Mouse (Mus musculus): ENCODE measurements around the gene Rad23a.

Rad23a gene

DNA sequence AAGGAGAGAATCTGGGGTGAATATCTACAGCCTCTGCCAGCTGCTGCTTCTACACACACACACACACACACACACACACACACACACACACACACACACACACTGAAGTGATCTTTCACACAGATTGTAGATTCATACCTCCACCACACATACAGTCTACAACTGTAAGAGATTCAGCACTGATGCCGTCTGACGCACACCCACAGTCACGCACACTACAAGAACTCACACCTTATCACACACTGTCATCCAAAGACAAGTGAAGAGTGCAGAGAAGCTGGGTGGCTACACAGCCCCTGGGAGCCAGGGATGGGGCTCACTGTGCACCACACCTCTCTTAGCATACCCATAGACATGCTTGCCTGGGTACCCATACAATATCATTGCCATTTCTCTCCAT is 26.6 kb downstream of the Rad23a start:
- no peak for DNase-seq (ENCODE audit: low read depth, low spot score)

DNA sequence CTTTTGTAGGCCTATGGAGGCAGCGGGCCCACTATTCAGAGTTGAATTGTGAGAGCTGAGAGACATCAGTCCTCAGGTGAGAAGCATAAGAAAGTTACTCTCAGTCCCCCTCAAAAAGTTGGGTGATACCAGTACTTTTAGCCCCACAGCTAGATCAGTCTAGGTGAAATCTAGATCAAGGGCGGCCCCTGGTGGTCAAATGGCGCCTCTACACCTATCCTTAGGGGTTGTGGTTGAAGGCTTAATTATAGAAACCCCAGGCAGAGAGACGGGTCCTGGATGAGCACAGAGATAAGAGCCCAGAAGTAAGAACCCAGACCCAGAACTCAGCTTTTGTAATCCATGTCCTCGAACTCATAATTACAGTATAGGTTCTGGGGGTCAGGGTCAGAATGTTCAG is 27.4 kb downstream of the Rad23a start:
- DNase-seq (ENCODE audit: low read depth, low spot score), result no peak

DNA sequence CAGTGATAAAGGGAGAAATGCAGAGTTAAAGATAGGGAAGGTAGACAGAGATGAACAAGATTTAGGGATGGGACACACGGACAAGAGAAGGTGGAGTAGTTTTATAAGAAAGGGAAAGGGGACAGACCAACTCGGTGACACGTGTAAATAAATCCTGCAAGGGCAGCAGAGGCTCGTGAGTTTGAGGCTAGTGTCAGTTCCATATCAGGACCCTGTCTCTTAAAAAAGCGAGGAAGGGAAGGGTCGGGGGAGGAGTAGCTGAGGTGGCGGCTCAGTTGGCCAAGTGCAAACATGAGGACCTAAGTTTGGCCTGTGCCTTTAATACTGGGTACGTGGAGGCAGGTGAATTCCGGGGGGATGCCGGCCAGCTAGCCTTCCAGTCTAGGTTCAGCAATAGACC is 29.2 kb downstream of the Rad23a start:
- DNase-seq (ENCODE audit: low read depth, low spot score), result no peak

DNA sequence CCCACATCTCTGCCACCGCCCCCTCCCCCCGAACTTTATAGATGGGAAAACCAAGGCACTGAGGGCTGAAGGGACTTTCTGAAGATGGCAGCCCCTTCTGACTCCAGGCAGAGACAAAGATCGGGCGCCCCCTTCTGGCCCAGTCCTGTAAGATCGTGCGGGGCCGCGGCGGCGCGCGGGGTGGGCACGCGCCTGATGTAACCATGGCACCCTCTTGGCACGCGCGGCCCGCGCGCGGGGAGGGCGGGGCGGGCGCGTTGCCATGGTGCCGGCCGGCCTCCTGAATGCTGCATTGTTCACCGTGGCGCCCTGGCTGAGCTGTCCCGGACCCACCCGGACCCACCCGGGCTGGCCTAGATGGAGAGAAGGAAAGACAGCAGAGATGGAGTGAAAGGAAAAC is 29.6 kb downstream of the Rad23a start:
- DNase-seq (ENCODE audit: low read depth, low spot score), result no peak

DNA sequence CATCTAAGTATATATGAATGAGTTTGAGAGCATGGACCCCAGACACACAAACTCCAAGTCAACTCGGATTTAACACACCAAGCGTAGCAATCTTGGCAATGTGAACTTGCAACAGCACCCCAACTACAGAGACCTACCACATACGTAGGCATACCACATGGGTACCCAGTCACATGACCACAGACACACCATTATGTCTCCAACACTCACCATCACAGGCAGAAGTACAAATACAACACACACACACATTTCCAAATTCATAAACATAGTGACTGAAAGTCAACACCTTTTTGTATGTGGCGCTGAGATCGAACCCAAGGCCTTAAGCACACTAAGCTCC is 30.6 kb downstream of the Rad23a start:
- DNase-seq (ENCODE audit: low read depth, low spot score), result no peak

DNA sequence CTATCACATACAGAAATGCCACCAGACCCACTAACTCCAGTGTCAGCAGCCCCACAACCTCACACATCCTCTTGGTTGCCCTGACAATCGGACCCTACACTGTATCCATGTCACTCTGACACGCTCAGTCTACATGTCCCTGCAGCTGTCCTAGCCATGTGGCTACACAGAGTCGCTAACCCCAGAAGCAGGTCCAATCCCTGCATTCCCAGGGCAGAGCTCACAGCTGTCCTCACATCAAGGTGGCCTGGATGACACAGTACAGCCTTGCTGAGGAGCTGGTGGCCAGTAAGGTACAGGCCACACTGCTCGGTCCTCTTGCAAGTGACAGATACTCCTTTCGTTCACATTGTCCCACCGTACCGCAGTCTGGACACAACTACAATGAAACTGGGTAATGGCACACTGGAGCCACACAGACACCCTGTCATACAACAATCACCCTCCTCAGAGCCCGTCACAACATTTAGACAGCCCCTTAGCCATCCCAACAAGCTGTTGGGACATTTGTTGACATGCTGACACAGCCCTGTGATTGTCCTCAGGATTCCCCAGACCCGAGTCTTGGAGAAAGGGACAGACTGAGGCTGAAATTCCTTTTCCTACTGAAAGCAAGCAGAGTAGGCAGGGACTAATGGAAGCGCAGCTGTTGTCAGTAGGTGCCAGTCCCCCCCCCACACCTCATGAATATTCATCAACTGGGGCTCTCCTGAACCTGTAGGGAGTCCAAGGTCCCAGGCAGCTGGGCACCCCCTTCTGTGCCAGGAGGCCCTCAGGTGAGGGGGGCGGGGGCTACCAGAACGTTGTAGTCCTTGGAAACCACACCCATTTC is 31.1 kb downstream of the Rad23a start:
- DNase-seq (ENCODE audit: low read depth, low spot score), result no peak

DNA sequence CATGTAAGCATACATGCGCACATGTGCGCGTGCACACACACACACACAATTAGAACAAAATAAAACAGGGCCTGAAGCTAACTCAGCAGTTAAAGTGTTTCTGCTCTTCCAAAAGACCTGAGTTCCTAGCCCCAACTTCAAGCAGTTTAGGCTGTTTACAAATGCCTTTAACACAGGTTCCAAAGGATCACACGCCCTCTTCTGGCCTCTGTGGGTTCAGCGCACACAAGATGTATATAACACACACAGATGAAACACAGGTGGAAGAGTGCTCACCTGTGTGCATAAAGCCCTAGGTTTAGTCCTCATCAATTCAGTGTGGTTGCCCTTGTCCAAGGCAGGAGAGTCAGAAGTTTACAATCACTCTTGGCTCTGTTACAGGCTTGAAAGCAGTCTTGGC is 34.4 kb downstream of the Rad23a start:
- no peak for DNase-seq (ENCODE audit: low read depth, low spot score)

DNA sequence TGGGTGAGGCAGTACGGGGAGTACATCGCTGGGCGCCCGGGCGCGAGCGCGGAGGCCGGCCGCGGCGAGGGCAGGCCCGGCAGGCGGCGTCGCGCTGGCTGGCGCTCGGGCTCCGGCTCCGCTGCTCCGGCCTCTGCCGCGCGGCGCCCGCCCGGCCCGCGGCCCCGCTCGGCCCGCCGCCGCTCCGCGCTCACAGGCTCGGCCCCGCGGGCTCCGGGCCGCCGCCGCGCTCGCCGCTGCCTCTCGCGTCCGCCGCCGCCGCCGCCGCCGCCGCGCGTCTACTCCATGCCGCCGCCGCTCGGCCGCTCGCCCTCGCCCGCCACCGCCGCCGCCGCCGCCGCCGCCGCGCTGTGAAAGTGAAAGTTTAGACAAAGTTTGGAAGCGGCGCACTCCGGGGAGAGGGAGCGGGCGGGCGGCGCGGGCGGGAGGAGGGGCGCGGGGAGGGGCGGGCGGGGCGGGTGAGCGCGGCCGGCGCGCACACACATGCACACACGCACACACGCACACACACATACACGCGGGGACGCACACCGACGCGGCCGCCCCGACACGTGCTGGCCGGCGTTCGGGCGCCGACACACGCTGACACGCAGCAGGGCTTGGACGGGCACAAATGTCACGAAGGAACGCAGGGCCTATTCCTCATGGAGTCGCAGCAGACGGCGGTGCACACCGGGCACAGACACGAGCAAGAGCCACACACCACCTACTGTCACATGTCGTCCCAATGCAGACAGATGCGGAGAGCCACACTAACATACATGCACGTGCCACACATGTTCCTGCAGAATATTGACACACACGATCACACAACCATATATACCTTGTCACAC is 40.2 kb downstream of the Rad23a start, which contains the start of gene Nfix:
Gene Nfix, minus strand, starts transcription at position 346 of the 833 bp plus-strand sequence.
- no peak for DNase-seq (ENCODE audit: low read depth, low spot score)

DNA sequence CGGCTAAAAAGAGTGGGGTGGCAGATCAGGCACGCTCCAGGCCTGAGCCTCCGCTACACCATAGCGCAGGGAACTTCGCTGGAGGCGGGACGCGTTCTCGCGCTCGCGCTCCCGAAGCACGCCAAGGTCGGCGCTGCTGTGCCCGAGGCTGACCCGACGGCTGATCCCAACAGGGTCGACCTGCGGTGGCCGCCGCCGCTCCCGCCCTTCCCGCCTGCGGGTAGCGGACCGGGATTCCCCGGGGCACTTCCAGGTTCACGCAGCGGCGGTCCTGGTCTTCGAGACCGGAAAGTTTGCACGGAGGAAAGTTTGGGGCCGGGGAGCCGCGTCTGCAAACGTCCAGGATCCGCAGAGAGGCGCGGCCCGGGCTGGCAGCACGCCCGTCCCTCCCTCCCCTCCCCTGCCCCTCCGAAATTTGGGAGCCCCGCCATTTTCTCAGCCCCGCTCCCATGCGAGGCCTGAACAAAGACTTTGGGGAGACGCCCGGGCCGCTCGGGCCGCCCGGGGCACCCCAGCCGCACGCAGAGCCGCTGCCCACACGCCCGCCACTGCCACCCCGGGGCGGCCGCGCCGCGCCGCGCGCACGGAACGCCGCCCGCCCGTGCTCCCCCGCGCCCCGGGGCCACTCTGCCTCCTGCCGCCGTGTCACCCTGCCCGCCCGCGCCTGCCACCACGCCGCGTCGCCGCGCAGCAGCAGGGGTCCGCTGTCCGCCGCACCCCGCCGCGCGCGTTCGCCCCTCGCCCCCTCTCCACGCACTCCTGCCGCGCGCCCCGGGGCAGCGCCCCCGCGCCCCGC is 41.1 kb downstream of the Rad23a start:
- DNase-seq (ENCODE audit: low read depth, low spot score), result no peak

DNA sequence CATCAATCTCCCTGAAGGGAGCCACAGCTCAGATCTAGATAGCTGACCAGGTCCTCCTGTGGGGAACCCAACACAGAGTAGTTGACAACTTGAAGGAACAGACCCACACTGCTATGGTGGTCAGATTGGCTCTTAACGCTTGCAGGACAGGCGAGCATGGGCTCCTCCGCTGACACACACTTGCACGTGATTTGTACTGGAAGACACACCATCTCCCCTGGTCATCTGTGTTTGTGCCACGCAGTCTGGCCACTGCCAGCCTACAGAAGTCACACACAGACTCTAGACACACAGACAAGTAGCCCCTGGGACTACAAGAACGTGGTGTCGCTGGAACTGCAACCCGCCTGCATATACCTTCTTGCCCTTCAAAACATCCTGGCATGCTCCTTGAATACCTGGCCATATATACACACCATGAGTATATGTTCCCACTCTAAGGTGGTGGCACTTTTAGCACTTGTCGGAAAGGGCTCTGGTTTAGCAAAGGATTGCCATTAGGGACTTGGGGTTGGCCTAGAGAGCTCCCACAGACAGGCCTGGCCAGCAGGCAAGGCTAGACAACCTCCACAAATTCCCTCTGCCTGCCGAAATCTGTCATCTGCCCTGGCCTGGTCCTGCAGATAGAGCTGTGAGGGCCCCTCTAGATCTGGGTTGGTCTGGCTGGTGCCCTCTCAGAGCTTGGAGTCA is 41.9 kb downstream of the Rad23a start:
- DNase-seq (ENCODE audit: low read depth, low spot score), result no peak

DNA sequence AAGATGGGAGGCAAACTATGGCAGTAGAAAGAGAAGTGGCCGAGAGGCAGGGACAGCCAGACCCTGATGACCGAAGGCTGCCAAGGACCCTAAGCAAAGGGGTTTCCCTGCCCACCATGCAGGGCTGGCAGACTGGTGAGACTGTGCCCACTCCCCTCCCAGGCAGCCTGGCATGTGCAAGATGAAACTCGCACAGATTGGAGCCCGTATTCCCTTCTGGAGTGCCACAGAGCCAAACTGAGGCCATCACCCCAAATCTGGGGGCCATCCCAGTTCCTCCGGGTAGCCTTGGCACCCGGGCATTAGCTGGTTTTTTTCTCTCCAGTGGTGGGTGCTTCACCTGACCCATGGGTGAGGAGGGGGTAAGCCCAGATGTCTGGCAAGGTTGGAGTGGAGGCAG is 42.5 kb downstream of the Rad23a start:
- DNase-seq (ENCODE audit: low read depth, low spot score), result no peak

DNA sequence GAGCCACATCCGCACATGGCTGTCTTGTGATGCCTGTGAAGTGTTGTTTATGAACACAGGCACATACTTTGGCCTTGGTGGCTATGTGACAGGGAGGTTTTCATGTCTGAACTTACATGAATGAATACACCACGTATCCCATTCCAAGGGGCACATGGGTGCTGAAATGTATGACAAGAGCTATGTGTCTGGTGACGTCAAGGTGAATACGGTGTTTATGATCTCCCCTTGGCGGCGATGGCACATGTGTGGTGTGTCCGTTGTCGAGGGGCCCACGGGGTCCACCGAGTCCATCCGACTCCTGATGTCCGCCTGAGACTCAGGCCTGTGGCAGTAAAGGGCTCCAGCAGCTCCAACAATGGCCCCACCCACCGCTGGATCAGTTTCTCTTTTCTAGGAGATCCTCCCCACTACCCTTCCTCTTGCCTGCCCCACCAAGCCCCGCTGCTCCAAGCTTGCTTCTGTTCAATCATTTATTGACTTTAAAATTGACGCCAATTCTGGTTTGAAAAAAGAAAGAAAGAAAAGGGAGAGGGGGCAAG is 43.1 kb downstream of the Rad23a start:
- no peak for DNase-seq (ENCODE audit: low read depth, low spot score)

DNA sequence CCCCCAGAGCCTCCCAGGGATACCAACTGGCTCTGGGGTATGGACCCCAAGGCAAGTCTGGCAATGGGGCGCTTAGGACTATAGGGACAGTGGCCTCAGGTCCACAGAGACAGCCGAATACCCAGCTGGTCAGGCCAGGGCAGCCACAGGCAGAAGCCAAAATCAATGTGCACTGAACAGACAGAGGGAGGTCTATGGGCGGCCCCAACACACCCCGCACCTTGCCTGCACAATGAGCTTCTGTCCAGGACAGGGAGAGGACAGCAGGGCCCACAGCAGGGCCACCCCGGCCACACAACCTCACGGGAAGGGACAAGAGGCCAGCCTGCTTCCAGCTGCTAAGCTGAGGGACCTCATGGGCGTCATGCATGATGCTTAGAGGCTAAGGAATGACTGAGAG is 46.0 kb downstream of the Rad23a start:
- no peak for DNase-seq (ENCODE audit: low read depth, low spot score)

DNA sequence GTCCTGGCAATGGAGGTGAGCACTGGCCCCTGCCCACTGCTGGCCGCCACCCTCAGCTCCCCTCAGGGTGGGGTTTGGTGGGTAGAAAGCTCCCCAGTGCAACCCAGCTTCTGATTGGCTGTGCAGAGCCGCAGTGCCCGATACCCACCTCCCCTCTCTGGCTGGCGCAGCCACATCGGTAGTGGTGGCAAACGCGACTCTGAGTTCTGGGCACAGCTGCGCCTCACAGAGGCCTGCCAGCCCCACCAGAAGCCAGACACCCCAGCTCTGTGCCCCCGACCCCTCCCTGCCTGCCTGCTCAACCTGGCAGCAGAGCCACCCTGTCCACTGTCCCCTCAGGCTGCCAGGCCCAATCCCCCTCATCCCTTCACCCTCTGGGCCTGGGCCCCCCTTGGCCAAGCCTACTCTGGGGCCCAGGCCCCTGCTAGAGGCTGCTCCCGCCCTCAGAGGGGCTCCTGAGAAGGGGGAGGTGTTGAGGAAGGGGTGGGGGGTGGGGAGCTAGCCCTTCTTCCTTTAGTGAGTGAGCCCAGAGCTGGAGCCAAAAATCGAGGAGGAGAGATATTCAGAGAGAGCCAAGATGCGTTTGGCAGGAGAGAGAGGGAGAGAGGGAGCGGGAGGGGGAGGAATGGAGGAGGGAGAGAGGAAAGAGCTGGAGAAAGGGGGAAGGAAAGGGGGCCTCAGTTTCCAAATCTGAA is 46.5 kb downstream of the Rad23a start:
- DNase-seq (ENCODE audit: low read depth, low spot score), result no peak

DNA sequence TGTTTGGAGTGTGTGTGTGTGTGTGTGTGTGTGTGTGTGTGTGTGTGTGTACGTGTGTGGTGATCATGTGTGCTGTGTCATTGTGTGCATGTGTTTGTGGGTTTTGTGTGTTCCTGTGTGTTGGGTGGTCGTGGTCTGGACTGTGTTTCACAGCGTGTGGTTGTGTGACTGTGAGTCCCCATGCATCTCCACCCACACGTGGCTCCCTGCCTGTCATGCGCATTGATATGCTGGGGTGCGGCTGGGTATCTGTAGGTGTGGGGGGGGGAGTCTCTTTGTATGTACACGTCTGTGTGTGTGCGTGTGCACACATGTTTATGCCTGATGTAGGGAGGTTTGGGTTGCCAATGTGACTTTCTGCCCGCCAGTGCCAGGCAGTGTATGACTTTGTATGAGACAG is 47.3 kb downstream of the Rad23a start:
- DNase-seq (ENCODE audit: low read depth, low spot score), result no peak

DNA sequence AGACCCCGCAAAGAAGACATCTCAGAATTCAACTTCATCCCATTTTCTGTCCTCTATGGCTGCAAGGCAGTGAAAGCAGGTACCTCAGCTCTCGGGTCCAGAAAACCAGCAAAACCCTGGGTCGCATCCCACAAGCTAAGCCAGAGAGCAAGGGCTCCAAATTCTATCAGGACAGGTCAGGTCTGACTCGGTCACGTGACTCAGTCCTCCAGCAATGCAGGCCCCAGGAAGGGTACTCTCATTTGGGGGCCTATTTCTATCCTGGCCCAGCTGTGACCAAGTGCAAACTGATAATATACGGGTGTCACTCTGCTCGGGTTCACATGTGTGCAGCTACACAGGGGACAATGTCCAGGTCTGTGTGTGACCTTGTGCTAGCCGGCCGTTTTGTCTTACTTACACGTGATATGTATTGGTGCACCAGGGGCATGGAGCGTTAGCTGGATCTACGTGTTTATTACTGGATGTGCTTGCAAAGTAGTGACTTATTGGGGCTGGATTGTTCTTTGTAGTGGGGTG is 48.0 kb downstream of the Rad23a start:
- DNase-seq (ENCODE audit: low read depth, low spot score), result no peak

DNA sequence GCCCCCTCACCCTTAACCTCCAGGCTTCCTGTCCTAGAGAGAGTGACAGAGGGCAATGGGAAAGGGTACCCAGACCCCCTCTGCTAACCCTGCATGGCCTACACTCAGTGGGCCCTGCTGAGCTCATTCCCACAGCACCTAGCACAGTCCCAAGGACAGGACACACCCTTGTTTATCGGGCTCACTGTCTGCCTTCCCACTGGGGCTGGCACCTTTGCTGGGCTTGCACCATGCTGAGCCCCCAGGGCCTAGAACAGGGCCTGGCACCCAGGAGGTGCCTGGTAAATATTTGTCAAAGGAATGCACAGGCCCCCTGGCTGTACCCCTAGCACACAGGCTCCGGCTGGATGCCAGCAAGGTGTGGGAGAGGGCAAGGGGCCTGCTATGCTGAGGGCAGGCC is 49.9 kb downstream of the Rad23a start:
- no peak for DNase-seq (ENCODE audit: low read depth, low spot score)

DNA sequence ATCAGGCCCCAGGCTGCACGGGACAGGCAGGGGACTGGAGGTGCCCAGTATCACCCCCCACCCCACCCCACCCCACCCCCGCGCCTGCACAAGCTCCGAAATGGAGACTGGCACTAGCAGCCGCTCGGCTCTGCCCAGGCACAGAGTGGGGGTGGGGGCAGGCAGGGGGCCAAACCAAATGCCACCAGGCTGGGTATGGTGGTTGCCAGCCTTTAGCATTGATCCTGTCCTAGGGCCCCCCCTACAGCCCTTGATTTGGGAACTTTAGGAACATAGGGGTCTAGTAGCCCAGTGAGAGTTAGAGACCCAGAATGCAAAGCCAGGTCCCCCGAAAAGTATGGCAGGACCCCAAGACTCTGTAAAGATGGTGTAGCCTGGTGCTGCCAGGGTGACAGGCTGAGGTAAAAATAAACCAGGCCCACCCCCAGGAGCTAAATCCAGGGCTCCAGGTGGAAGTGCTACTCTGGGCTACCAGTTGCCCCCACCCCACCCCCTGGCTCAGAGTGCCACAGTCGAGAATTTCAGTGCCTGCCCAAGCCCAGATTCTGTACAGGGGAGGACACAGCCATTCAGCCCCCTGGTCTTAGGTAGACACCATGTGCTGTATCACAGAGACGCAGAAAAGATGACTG is 50.5 kb downstream of the Rad23a start:
- no peak for DNase-seq (ENCODE audit: low read depth, low spot score)

DNA sequence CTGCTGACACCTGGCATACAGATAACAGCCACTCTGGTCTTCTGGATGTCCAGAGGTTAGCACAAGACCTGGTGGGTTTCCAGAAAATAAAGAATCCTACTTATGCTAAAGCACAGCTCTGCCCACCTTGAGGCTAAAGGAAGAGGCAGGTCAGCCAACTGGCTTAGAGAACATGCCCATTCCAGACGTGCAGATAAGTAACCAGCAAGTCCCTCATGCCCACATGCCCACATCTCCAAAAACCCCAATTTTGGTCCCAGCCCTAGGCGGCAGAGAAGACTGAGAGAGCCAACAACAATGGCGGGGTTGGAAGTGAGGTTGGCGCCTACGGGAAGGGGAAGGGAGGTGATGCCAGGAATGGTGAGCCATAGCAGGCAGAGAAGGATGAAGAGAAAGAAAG is 51.1 kb downstream of the Rad23a start:
- no peak for DNase-seq (ENCODE audit: low read depth, low spot score)

DNA sequence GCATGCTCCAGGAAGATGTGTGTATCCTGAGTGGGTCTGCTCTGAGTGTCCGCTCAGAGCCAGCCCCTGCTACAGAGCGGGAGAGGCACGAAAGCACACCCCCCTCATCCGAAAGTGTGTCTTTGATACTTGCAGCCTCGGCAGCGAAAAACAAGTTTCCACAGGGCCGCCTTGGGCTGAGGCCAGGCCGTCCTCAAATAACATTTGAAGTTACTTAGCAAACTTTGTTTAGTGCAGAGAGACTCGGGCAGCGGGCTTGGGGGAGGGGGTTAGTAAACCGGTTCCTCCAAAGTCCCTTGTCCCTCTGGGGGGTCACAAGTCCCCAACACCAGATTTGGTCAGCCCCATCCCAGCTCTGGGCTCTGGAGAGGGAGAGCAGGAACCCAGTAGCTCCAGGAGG is 51.6 kb downstream of the Rad23a start:
- DNase-seq (ENCODE audit: low read depth, low spot score), result no peak

Measured in retina, adult 2 months (tissue).